Mouse (Mus musculus) heart, postnatal 0 days (tissue): ENCODE measurements around the gene Hmcn1. TPM values are rescaled to one million over a fixed set of nuclear protein-coding genes. Genes with fewer than 3 reads are reported as not detected.

Experiments used
- ATAC-seq: fragments of 200-750 bp; cut with Nextera tagmentation; 2 replicates; pipeline ENCODE4 v1.8.0; 2017; ENCODE audit warnings: low read depth, moderate number of reproducible peaks, moderate library complexity; ENCODE audit not compliant: insufficient read depth
- DNase-seq: peaks from one replicate; pipeline ENCODE4 v3.0.0-alpha.2; 2016; ENCODE audit warnings: low spot score
- H3K27ac ChIP-seq: fragments of 300-500 bp; sonication (generic); 2 replicates; pipeline ENCODE4 v1.5.1; 2014; ENCODE audit warnings: low read depth, mild to moderate bottlenecking
- H3K27me3 ChIP-seq: fragments of 300-500 bp; sonication (generic); 2 replicates; pipeline ENCODE4 v1.6.1; 2014; ENCODE audit warnings: low read length, mixed read lengths; ENCODE audit not compliant: control insufficient read depth, insufficient read depth
- H3K36me3 ChIP-seq: fragments of 300-500 bp; sonication (generic); replicated peaks from 2 replicates; pipeline ENCODE4 v1.6.1; 2014; ENCODE audit warnings: low read length, mixed read lengths; ENCODE audit not compliant: control insufficient read depth, insufficient read depth
- H3K4me1 ChIP-seq: fragments of 300-500 bp; sonication (generic); 2 replicates; pipeline ENCODE4 v1.6.1; 2014; ENCODE audit warnings: antibody characterized with exemption; ENCODE audit not compliant: control insufficient read depth, insufficient read depth
- H3K4me2 ChIP-seq: fragments of 300-500 bp; sonication (generic); 2 replicates; pipeline ENCODE4 v1.6.1; 2014; ENCODE audit warnings: low read depth, mild to moderate bottlenecking, low read length, moderate library complexity
- H3K4me3 ChIP-seq: fragments of 300-500 bp; sonication (generic); 2 replicates; pipeline ENCODE4 v1.5.1; 2014; ENCODE audit warnings: low read depth, low read length
- H3K9ac ChIP-seq: fragments of 300-500 bp; sonication (generic); replicated peaks from 2 replicates; pipeline ENCODE4 v1.6.1; 2014; ENCODE audit warnings: low read depth, low read length, mixed read lengths
- H3K9me3 ChIP-seq: fragments of 300-500 bp; sonication (generic); replicated peaks from 2 replicates; pipeline ENCODE4 v1.6.1; 2016; ENCODE audit warnings: low read length; ENCODE audit not compliant: control insufficient read depth
- CTCF ChIP-seq: IDR thresholded peaks from 2 replicates; pipeline ENCODE4 v1.5.1; 2016; ENCODE audit warnings: antibody characterized with exemption, control low read depth, low read depth
- EP300 ChIP-seq: IDR thresholded peaks from 2 replicates; pipeline ENCODE4 v1.6.1; 2016; ENCODE audit warnings: antibody characterized with exemption, low read depth
- WGBS: fragments of 180-500 bp; shearing (Covaris S2); extraction: QIAGEN DNeasy Blood & Tissue Kit; methylation state at CpG from one replicate; pipeline ENCODE4 v1.1.7; 2014; 5-methylcytosine and 5-hydroxymethylcytosine counted together
- polyA plus RNA-seq: library from polyadenylated mRNA; unstranded; fragments of >200 nt; fragmentation: Nextera tagmentation; extraction: Ambion mirVana; gene quantifications from 2 replicates; pipeline ENCODE4 v1.2.1, GENCODE M21; 2015
- total RNA-seq: library from RNA; depleted of rRNA; stranded (reverse); fragments of >200 nt; gene quantifications from 2 replicates; pipeline ENCODE4 v1.2.3, GENCODE M21; 2014; ENCODE audit warnings: low replicate concordance

The Hmcn1 gene
- total and polyA plus RNA-seq, 2 experiments from 2014 or later, result 18.9 to 59.2 TPM

DNA sequence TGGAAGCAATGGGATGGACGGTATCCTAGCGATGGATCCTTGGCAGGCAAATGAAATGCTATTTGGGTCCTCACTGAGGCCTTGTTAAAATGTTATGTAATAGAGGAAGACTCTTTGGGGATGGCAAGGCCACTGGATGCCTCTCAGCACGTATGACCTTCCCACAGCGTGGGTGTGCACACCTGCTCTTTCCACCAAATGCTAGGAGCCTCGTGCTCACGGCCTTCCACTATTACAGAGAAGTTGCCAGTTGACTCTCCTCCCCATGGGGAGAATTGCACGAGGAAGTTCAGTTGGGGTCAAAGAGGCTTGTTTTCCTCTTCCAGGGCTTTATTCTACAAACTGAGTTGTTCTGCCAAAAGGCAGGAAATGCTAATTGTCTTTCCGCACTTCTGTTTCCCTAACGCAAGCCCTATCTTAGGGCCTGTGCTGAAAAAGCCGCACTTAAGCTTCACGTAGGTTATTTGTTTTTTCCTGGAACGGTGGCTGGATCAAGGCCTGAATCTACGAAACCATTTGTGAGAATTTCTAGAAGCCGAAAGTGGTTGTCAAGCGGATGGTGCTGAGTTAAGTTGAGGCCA is 43.3 kb upstream of the Hmcn1 start:
- Histone ChIP-seq H3K4me1 (0 out of 2 replicates have a peak, but pooled peaks cover 6% of the 10 kb centered on the region), H3K4me3 (no peak overlapping the region), H3K9me3 (no peaks in the 10 kb centered on the region), H3K4me2 (no peak overlapping the region), H3K27ac (no peak overlapping the region), H3K36me3 (no peaks in the 10 kb centered on the region), H3K27me3 (no peaks in the 10 kb centered on the region), H3K9ac (no peak overlapping the region)
- WGBS, result 66% methylated on average over 15 of the region's 15 CpGs
- no peak for ATAC-seq
- TF ChIP-seq EP300 (no peak), CTCF (no peak)
- DNase-seq, result peak; percentile 26

DNA sequence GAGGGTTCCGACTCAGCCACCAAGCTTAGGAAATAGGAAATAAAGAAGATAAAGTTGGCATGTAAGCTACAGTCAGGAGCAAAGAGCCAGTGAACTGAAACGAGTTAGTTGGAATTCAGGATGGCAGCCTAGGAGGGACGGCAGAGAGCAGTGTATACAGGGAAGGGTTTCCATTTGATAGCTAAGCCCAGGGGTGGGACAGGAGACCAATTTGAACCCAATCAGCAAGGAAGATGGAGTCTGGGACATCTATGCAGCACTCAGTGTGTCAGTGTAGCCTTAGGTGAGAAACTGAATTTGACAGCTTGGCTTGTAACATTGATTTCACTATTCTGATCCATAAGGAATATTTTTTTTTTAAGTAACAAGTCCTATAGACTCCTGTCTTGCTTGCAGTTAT is 42.5 kb upstream of the Hmcn1 start:
- ATAC-seq, result no peak
- no peak overlapping the region for H3K4me2 ChIP-seq
- 0 out of 2 replicates have a peak, but pooled peaks cover 6% of the 10 kb centered on the region for H3K4me1 ChIP-seq
- no peak for DNase-seq
- no peak overlapping the region for H3K27ac ChIP-seq
- H3K4me3 ChIP-seq, result no peak overlapping the region
- 66% methylated on average over 3 of the region's 3 CpGs for WGBS
- no peaks in the 10 kb centered on the region for H3K9me3 ChIP-seq
- H3K36me3 ChIP-seq, result no peaks in the 10 kb centered on the region
- H3K9ac ChIP-seq, result no peak overlapping the region
- TF ChIP-seq CTCF (no peak), EP300 (no peak)
- H3K27me3 ChIP-seq, result no peaks in the 10 kb centered on the region

DNA sequence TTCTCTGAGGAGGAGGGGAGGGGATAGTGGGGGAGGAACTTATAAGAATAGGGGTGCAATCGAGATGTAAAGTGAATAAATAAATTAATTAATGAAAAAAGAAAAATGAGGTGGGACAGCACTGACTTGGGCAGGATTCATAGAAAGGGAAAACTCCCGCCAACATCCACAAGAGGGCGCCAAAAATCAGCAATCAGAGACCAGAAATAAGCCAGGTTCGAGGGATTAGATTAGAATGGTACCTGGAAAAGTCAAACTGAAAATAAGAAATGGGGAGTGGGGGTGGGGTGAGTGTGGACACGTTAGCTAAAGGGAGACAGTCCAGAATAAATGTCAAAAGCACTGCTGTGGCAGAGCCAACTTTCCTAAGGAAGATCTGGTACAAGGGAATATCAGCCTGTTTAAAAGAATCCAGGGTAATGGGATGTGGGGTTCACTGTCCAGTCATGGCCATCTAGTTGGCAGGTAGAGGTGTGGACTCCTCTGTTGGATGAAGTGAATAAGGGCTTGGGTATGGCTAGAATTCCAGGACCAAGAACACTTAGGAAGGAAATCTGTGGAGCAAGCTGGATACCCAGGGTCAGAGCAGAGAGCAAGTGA is 41.9 kb upstream of the Hmcn1 start:
- ATAC-seq, result no peak
- Histone ChIP-seq H3K9ac (no peak overlapping the region), H3K27me3 (no peaks in the 10 kb centered on the region), H3K4me3 (no peak overlapping the region), H3K4me2 (no peak overlapping the region), H3K4me1 (0 out of 2 replicates have a peak, but pooled peaks cover 6% of the 10 kb centered on the region), H3K9me3 (no peaks in the 10 kb centered on the region), H3K27ac (no peak overlapping the region), H3K36me3 (no peaks in the 10 kb centered on the region)
- 1% methylated on average over 5 of the region's 5 CpGs for WGBS
- TF ChIP-seq EP300 (no peak), CTCF (peak; percentile 78)
- peak; percentile 45 for DNase-seq

DNA sequence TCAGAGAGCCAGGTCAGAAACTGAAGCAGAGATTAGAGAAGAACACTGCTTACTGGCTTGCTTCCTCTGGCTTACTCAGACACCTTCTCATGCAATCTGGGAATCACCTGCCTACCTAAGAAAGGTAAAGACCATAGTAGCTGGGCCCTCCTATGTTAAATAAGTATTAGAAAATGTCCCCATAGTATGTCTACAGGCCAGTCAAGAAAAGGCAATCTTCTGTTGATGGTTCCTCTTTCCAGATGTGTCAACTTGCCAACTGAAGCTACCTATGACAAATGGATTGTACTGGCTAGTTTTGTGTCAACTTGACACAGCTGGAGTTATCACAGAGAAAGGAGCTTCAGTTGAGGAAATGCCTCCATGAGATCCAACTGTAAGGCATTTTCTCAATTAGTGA is 40.1 kb upstream of the Hmcn1 start:
- no peak overlapping the region for H3K4me2 ChIP-seq
- no peak for ATAC-seq
- no peak overlapping the region for H3K9ac ChIP-seq
- no peaks in the 10 kb centered on the region for H3K36me3 ChIP-seq
- H3K4me3 ChIP-seq, result no peak overlapping the region
- no peak for DNase-seq
- H3K27me3 ChIP-seq, result no peaks in the 10 kb centered on the region
- no peak for TF ChIP-seq EP300
- no peak for TF ChIP-seq CTCF
- H3K27ac ChIP-seq, result no peak overlapping the region
- no peaks in the 10 kb centered on the region for H3K9me3 ChIP-seq
- 0 out of 2 replicates have a peak, but pooled peaks cover 6% of the 10 kb centered on the region for H3K4me1 ChIP-seq

DNA sequence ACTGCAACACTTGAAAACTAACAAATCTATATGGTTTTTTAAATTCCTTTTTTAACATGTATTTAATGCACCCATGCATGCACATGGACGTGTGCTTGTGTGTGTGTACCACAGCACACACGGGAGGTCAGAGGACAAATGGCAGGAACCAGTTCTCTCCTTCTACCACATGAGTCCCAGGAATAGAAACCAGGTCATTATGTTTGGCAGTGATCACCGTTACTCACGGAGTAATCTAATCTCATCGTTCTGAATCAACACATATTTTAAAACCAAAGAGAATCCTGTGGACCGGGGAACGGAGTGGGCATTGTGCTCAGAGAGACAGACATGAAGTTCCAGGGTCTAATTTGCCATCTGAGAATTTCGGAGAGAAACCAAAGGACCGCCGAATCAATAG is 38.3 kb upstream of the Hmcn1 start:
- H3K27ac ChIP-seq, result no peak overlapping the region
- H3K4me3 ChIP-seq, result no peak overlapping the region
- DNase-seq (no peak), ATAC-seq (no peak)
- no peak overlapping the region for H3K9ac ChIP-seq
- H3K27me3 ChIP-seq, result no peaks in the 10 kb centered on the region
- no peak for TF ChIP-seq CTCF
- TF ChIP-seq EP300, result no peak
- 0 out of 2 replicates have a peak, but pooled peaks cover 4% of the 10 kb centered on the region for H3K4me1 ChIP-seq
- 38% methylated on average over 10 of the region's 10 CpGs for whole genome bisulfite sequencing
- H3K9me3 ChIP-seq, result no peaks in the 10 kb centered on the region
- no peaks in the 10 kb centered on the region for H3K36me3 ChIP-seq
- no peak overlapping the region for H3K4me2 ChIP-seq

DNA sequence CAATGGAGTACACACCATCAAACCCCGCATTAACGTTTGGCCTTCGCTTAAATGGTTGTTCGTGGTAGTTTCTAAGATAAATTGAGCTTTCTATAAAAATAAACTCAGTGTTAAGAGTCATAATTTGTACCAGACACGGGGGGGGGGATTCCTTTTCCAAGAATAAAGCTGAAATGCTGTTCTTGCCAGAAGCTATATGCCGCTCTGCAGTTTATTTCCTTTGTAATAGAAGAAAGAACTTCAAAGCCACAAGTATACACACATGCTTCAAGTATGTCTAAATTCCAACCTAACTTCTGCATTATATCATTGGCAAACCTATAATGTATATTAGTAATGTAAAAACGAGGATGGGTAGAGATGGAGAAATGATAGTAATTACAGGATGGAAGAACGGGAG is 37.9 kb upstream of the Hmcn1 start:
- Histone ChIP-seq H3K27me3 (no peaks in the 10 kb centered on the region), H3K36me3 (no peaks in the 10 kb centered on the region), H3K9ac (no peak overlapping the region), H3K4me3 (no peak overlapping the region), H3K27ac (no peak overlapping the region), H3K9me3 (no peaks in the 10 kb centered on the region), H3K4me1 (no peaks in the 10 kb centered on the region), H3K4me2 (no peak overlapping the region)
- WGBS, result 77% methylated on average over 8 of the region's 8 CpGs
- no peak for ATAC-seq
- no peak for DNase-seq
- no peak for TF ChIP-seq CTCF
- no peak for TF ChIP-seq EP300
